In the genomic region with DNA sequence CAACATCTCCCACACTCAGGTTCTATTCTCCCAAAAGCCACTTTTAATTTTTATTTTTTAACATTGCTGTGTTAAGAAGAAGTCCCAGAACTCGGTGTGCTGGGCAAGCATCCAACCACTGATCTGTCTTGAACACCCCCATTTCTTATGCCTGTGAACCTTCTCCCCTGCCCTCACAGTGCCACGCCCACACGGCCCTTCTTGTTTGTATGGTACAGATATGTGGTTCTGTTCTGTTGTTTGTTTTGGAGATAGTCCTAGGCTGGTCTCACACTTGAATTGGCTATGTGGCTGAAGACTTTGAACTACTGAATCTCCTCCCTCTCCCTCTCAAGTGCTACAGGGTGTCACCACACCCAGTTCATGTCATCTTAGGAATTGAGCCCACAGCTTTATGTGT, we compare ENCODE assay signal across 17 mouse cellular contexts.
DNase-seq lines count a peak whose midpoint lies in the region; ATAC-seq and TF ChIP-seq lines count a peak whose summit lies in the region.
"Had no signal": no experiment of that assay in that cellular context is flagged by ENCODE, and none has a peak within 500 bp of the region (broad histone marks: within the 10 kb centered on the region; RNA-seq: fewer than 3 reads in every experiment).

No protein-coding gene starts in this region.

- WGBS in lung, postnatal 0 days = 56% methylated on average over 3 of the region's 3 CpGs
- 76% methylated on average over 3 of the region's 3 CpGs for WGBS in intestine, embryonic 14.5 days

- no peak for TF ChIP-seq CTCF in lung, postnatal 0 days (IDR thresholded peaks at IDR 0.05)

- H3K4me2 ChIP-seq in lung, postnatal 0 days (replicated peaks; ENCODE audit: low read depth, low read length) = no peak overlapping the region
- no peak overlapping the region for H3K4me2 ChIP-seq in intestine, embryonic 14.5 days (ENCODE audit: low read length)
- H3K4me2 ChIP-seq: forebrain, embryonic 13.5 days; midbrain, embryonic 11.5 days; neural tube, embryonic 12.5 days had no signal

- no peak for TF ChIP-seq EP300 in lung, postnatal 0 days (IDR thresholded peaks at IDR 0.05)

- no peak for DNase-seq in lung, postnatal 0 days (ENCODE audit: low spot score)
- DNase-seq in lung, postnatal 10 days = no peak
- no peak for DNase-seq in intestine, embryonic 14.5 days (ENCODE audit: low spot score)
- peak; percentile 17 for DNase-seq in kidney, adult 9 months
- DNase-seq in testis, postnatal 10 days (ENCODE audit: low spot score) = peak; percentile 79
- no peak for DNase-seq in gastrocnemius, adult 18-20 months (ENCODE audit: low spot score)
- DNase-seq: adrenal gland, adult 8-10 months; cerebellum, adult 11-12 months; cerebellum, postnatal 25 days; layer of hippocampus, adult 9-11 months; lung, postnatal 36 days; right cerebral cortex, postnatal 14 days; thymus, adult 18-20 months had no signal

- H3K36me3 ChIP-seq in lung, postnatal 0 days (ENCODE audit: insufficient read depth, low read length) = no peaks in the 10 kb centered on the region
- 0 out of 2 replicates have a peak, but pooled peaks cover 3% of the 10 kb centered on the region for H3K36me3 ChIP-seq in intestine, embryonic 14.5 days (ENCODE audit: control insufficient read depth, insufficient read depth, low read length)
- H3K36me3 ChIP-seq: neural tube, embryonic 12.5 days had no signal

- no peak overlapping the region for H3K9ac ChIP-seq in lung, postnatal 0 days (replicated peaks; ENCODE audit: low read depth)
- no peak overlapping the region for H3K9ac ChIP-seq in intestine, embryonic 14.5 days (ENCODE audit: low read length)
- H3K9ac ChIP-seq: forebrain, embryonic 13.5 days; neural tube, embryonic 12.5 days had no signal

- no peaks in the 10 kb centered on the region for H3K27me3 ChIP-seq in lung, postnatal 0 days (replicated peaks; ENCODE audit: insufficient read depth, low read length)
- H3K27me3 ChIP-seq in intestine, embryonic 14.5 days (replicated peaks; ENCODE audit: control insufficient read depth, insufficient read depth, low read length) = no peaks in the 10 kb centered on the region
- H3K27me3 ChIP-seq: forebrain, embryonic 13.5 days; neural tube, embryonic 12.5 days had no signal

- ATAC-seq in lung, postnatal 0 days = 0 out of 2 replicates have a peak, but pooled peaks have one; percentile 19
- peak; percentile 56; the same call in 1 of the 2 replicates for ATAC-seq in intestine, embryonic 14.5 days (replicated peaks; ENCODE audit: low FRiP score, low TSS enrichment, low read depth)
- no peak for ATAC-seq in CD4-positive, CD25-positive, alpha-beta regulatory T cell, adult 4 months
- ATAC-seq: forebrain, embryonic 13.5 days had no signal

- no peak overlapping the region for H3K27ac ChIP-seq in lung, postnatal 0 days (ENCODE audit: low read length)
- no peak overlapping the region for H3K27ac ChIP-seq in intestine, embryonic 14.5 days (ENCODE audit: low read depth)
- H3K27ac ChIP-seq: forebrain, embryonic 13.5 days; neural tube, embryonic 12.5 days had no signal

- no peak overlapping the region for H3K4me3 ChIP-seq in lung, postnatal 0 days (ENCODE audit: low read depth, low read length)
- no peak overlapping the region for H3K4me3 ChIP-seq in intestine, embryonic 14.5 days (ENCODE audit: low read depth, low read length)
- H3K4me3 ChIP-seq: forebrain, embryonic 13.5 days; neural tube, embryonic 12.5 days had no signal

- H3K9me3 ChIP-seq in lung, postnatal 0 days (ENCODE audit: low read length) = no peaks in the 10 kb centered on the region
- H3K9me3 ChIP-seq in intestine, embryonic 14.5 days (ENCODE audit: control insufficient read depth, low read length) = no peaks in the 10 kb centered on the region
- H3K9me3 ChIP-seq: forebrain, embryonic 13.5 days; neural tube, embryonic 12.5 days had no signal

- H3K4me1 ChIP-seq in lung, postnatal 0 days (ENCODE audit: insufficient read depth, low read depth, low read length) = 0 out of 2 replicates have a peak, but pooled peaks cover 4% of the 10 kb centered on the region
- H3K4me1 ChIP-seq in intestine, embryonic 14.5 days (replicated peaks; ENCODE audit: control insufficient read depth, insufficient read depth, low read length) = peaks cover 5% of the 10 kb centered on the region; the same call in 1 of the 2 replicates
- H3K4me1 ChIP-seq: neural tube, embryonic 12.5 days had no signal

Comparison
In these comparisons a context has a peak if more than half of its experiments do, and no peak if none do; other contexts are left out.
1. DNase-seq: peak in kidney, adult 9 months (single experiment) and testis, postnatal 10 days (single experiment); none in lung, postnatal 0 days (single experiment), lung, postnatal 10 days (single experiment), intestine, embryonic 14.5 days (single experiment) and gastrocnemius, adult 18-20 months (single experiment).